Mouse (Mus musculus): Measurements from ENCODE around the gene Ankrd28. TPM values are rescaled to one million over a fixed set of nuclear protein-coding genes. Genes with fewer than 3 reads are reported as not detected.

The Ankrd28 gene
- polyA plus RNA-seq, 2 experiments: 11.7 to 17.2 TPM

GRCm38 (mm10) chr14:31696206-31696984 lies 134.1 kb downstream of the Ankrd28 start:
- no peak overlapping the region for H3K27ac ChIP-seq (replicated peaks; ENCODE audit: low read depth, low read length)

GRCm38 (mm10) chr14:31692536-31692935 lies 137.9 kb downstream of the Ankrd28 start:
- Histone ChIP-seq H3K27me3 (ENCODE audit: control insufficient read depth, insufficient read depth, low read length) (no peaks in the 10 kb centered on the region), H3K27ac (replicated peaks; ENCODE audit: low read depth, low read length) (no peak overlapping the region), H3K36me3 (ENCODE audit: control insufficient read depth, insufficient read depth, low read length) (peaks cover 6% of the 10 kb centered on the region), H3K9me3 (ENCODE audit: control insufficient read depth, low read length) (no peaks in the 10 kb centered on the region), H3K4me1 (ENCODE audit: control insufficient read depth, insufficient read depth, low read length) (0 out of 2 replicates have a peak, but pooled peaks cover 2% of the 10 kb centered on the region), H3K4me2 (replicated peaks; ENCODE audit: low read depth, low read length, severe bottlenecking) (no peak overlapping the region), H3K9ac (ENCODE audit: low read depth, low read length, severe bottlenecking) (no peak overlapping the region), H3K4me3 (replicated peaks; ENCODE audit: low read length) (no peak overlapping the region)
- no peak for TF ChIP-seq POLR2A (IDR thresholded peaks at IDR 0.05; ENCODE audit: borderline replicate concordance, extremely low read depth, insufficient read depth, insufficient read length)
- 81% methylated on average over 6 of the region's 6 CpGs for WGBS
- DNase-seq (ENCODE audit: low spot score): no peak
- no peak for ATAC-seq (ENCODE audit: low FRiP score, low read depth)

More at GRCm38 (mm10) chr14:31696206-31696984, 134.1 kb downstream of the Ankrd28 start:
- DNase-seq (ENCODE audit: low spot score): no peak
- ATAC-seq (ENCODE audit: low FRiP score, low read depth): no peak
- Histone ChIP-seq H3K4me2 (replicated peaks; ENCODE audit: low read depth, low read length, severe bottlenecking) (no peak overlapping the region), H3K9me3 (ENCODE audit: control insufficient read depth, low read length) (no peaks in the 10 kb centered on the region), H3K4me3 (replicated peaks; ENCODE audit: low read length) (no peak overlapping the region), H3K4me1 (ENCODE audit: control insufficient read depth, insufficient read depth, low read length) (0 out of 2 replicates have a peak, but pooled peaks cover 2% of the 10 kb centered on the region), H3K36me3 (ENCODE audit: control insufficient read depth, insufficient read depth, low read length) (peaks cover 18% of the 10 kb centered on the region), H3K9ac (ENCODE audit: low read depth, low read length, severe bottlenecking) (no peak overlapping the region), H3K27me3 (ENCODE audit: control insufficient read depth, insufficient read depth, low read length) (no peaks in the 10 kb centered on the region)
- no peak for TF ChIP-seq POLR2A (IDR thresholded peaks at IDR 0.05; ENCODE audit: borderline replicate concordance, extremely low read depth, insufficient read depth, insufficient read length)
- WGBS: 85% methylated on average over 9 of the region's 9 CpGs

- H3K4me2 ChIP-seq (replicated peaks; ENCODE audit: low read depth, low read length, severe bottlenecking): no peak overlapping the region
- H3K9me3 ChIP-seq (ENCODE audit: control insufficient read depth, low read length): no peaks in the 10 kb centered on the region
- H3K27me3 ChIP-seq (ENCODE audit: control insufficient read depth, insufficient read depth, low read length): no peaks in the 10 kb centered on the region
- 91% methylated on average over 1 of the region's 1 CpGs for WGBS
- no peak overlapping the region for H3K27ac ChIP-seq (replicated peaks; ENCODE audit: low read depth, low read length)
- no peaks in the 10 kb centered on the region for H3K4me1 ChIP-seq (ENCODE audit: control insufficient read depth, insufficient read depth, low read length)
- ATAC-seq (ENCODE audit: low FRiP score, low read depth) (no peak), DNase-seq (ENCODE audit: low spot score) (no peak)
- no peak overlapping the region for H3K9ac ChIP-seq (ENCODE audit: low read depth, low read length, severe bottlenecking)
- no peak for TF ChIP-seq POLR2A (IDR thresholded peaks at IDR 0.05; ENCODE audit: borderline replicate concordance, extremely low read depth, insufficient read depth, insufficient read length)
- H3K36me3 ChIP-seq (ENCODE audit: control insufficient read depth, insufficient read depth, low read length): no peaks in the 10 kb centered on the region
- H3K4me3 ChIP-seq (replicated peaks; ENCODE audit: low read length): no peak overlapping the region
Observed at GRCm38 (mm10) chr14:31686231-31686630, 144.2 kb downstream of the Ankrd28 start.

GRCm38 (mm10) chr14:31685680-31686079 lies 144.8 kb downstream of the Ankrd28 start:
- DNase-seq (ENCODE audit: low spot score) (no peak), ATAC-seq (ENCODE audit: low FRiP score, low read depth) (no peak)
- 87% methylated on average over 10 of the region's 10 CpGs for WGBS
- Histone ChIP-seq H3K4me2 (replicated peaks; ENCODE audit: low read depth, low read length, severe bottlenecking) (no peak overlapping the region), H3K4me1 (ENCODE audit: control insufficient read depth, insufficient read depth, low read length) (no peaks in the 10 kb centered on the region), H3K27ac (replicated peaks; ENCODE audit: low read depth, low read length) (no peak overlapping the region), H3K9ac (ENCODE audit: low read depth, low read length, severe bottlenecking) (no peak overlapping the region), H3K9me3 (ENCODE audit: control insufficient read depth, low read length) (no peaks in the 10 kb centered on the region), H3K36me3 (ENCODE audit: control insufficient read depth, insufficient read depth, low read length) (no peaks in the 10 kb centered on the region), H3K4me3 (replicated peaks; ENCODE audit: low read length) (no peak overlapping the region), H3K27me3 (ENCODE audit: control insufficient read depth, insufficient read depth, low read length) (no peaks in the 10 kb centered on the region)
- no peak for TF ChIP-seq POLR2A (IDR thresholded peaks at IDR 0.05; ENCODE audit: borderline replicate concordance, extremely low read depth, insufficient read depth, insufficient read length)

DNA sequence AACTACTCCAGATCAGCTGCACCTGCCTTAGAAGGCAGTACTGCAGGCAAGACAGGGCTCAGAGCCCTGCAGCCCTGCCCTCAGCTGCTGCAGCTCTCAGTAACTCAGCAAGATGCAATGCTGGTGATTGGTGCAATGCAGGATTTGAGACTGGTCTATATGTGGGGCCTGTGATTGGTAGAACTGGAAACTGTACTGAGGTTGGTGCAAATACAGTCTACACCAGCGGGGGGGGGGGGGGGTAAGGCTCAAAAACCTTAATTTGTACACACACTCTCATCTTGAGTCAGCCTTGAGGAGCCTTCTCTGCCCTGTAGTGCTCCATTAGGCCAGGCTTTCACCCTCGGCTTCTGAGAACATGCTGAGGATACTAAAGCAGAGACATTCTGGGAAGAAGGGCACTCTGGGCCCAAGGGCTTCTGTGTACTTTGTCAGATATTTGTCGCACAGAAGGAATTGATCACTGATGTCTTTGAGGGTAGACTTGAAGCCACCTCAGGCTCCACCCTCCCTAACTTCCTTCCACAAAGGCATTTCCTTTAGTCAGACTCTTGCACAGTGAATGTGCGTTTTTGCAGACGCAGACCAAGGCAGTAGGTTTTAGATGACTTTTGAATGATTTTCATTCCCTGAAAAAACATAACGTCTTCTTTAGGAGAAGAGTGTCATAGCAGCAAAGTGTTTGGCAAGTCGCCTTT lies 146.0 kb downstream of the Ankrd28 start:
- Histone ChIP-seq H3K4me3 (replicated peaks; ENCODE audit: low read length) (no peak overlapping the region), H3K9me3 (ENCODE audit: control insufficient read depth, low read length) (no peaks in the 10 kb centered on the region), H3K9ac (ENCODE audit: low read depth, low read length, severe bottlenecking) (no peak overlapping the region), H3K27me3 (ENCODE audit: control insufficient read depth, insufficient read depth, low read length) (no peaks in the 10 kb centered on the region), H3K27ac (replicated peaks; ENCODE audit: low read depth, low read length) (no peak overlapping the region), H3K4me2 (replicated peaks; ENCODE audit: low read depth, low read length, severe bottlenecking) (no peak overlapping the region), H3K4me1 (ENCODE audit: control insufficient read depth, insufficient read depth, low read length) (no peaks in the 10 kb centered on the region), H3K36me3 (ENCODE audit: control insufficient read depth, insufficient read depth, low read length) (no peaks in the 10 kb centered on the region)
- WGBS: 66% methylated on average over 7 of the region's 7 CpGs
- ATAC-seq (ENCODE audit: low FRiP score, low read depth) (no peak), DNase-seq (ENCODE audit: low spot score) (no peak)
- TF ChIP-seq POLR2A (IDR thresholded peaks at IDR 0.05; ENCODE audit: borderline replicate concordance, extremely low read depth, insufficient read depth, insufficient read length): no peak

All from limb, embryonic 14.5 days (tissue).